Mouse (Mus musculus) liver (tissue): ENCODE results near the gene Slc22a23.

Experiments
- DNase-seq: peaks from one replicate; pipeline ENCODE4 v3.0.0-alpha.2; 2020; ENCODE audit warnings: mixed read lengths

Slc22a23 gene

DNA sequence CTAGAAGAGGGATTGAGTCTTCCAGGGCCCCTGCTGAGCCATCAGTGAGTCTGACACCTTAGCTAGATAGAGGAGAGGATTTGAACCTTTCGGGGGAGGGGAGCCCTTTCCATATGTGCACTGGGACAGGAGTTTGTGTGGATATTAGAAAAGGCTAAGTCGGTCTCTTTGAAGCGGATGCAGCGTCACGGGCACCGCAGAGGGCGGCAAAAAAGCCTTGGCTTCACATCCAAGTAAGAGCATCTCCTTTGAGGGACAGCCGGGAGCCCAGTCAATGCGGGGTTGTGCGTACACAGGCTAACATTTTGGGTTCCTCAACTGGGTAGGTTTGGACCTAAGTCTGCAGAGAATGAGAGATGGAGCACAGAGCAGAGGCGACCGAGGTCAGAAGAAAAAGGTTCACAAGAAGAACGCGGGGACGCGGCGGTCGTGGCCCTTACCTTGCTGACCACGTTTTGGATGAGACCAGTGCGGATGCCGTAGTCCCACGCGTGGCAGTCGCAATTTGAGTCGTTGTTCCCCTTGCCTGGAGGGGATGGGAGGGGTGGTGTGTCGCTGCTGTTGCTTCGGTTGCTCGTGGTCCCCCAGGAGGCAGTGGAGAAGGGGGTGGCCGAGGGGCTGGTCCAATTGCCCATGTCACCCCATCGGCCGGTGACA is 1.1 kb downstream of the Slc22a23 start:
- DNase-seq: peak; percentile 69

DNA sequence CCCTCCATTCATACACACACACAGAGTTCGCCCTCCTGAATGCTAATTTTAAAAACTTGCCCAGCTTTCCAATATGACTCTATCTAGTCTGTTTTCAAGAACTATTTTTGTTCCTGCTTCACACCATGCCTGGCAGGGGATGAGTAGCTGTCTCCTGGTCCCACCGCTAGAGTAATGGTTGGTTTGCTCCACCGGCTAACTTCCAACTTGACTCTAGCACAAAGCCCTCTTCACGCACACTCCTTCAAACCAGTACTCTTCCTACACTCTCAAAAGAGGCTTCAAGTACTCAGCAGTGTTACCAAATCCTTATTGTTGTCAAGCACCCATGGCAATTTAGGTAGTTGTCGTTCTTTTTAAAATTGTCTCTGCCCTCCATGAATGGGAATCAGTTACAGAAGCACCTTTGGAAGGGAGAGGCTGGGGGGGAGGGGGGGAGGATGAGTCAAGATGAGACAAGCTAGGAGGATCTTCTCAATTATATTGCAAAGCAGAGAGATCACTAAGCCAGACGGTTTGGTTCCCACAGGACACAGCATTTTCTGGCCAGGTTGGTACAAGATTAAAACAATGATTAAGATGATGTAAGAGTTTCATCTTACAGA is 2.6 kb downstream of the Slc22a23 start:
- peak; percentile 52 for DNase-seq

DNA sequence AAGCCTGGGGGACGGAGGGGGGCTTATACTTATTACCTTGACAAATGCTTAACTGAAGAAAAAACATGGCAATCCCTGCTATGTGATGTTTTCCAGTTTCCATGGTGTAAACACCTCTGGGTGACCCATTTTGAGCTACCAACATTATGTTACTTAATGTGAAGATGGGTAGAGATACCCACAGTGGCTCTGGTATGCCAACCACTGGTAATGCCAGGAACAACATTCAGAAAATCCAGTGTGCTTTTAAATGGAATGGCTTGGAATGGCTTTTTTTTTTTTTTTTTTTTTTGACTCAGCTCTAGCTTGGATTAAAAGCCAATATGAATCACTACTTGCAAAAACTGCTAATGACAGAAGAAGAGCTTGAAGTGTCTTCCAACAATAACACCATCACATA is 8.1 kb downstream of the Slc22a23 start:
- DNase-seq: no peak

DNA sequence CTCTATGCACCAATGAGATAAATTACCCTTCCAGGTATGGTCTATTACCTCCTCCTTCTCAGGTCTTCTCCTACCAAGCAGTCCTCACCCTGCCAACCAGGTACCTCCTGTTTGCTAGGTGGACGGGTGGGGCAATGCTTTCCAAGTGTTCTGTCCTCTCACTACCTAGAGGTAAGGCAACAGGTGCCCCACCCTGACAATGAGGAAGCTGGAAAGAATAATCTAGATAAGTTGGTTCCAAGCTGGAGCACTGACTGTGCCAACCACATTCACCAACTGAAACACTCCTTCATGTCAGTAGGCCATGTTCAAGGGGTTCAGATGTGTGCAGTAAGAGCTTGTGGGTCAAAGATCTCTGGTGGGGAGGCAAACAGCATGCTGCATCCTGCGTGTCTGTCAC is 10.1 kb downstream of the Slc22a23 start:
- DNase-seq: no peak

DNA sequence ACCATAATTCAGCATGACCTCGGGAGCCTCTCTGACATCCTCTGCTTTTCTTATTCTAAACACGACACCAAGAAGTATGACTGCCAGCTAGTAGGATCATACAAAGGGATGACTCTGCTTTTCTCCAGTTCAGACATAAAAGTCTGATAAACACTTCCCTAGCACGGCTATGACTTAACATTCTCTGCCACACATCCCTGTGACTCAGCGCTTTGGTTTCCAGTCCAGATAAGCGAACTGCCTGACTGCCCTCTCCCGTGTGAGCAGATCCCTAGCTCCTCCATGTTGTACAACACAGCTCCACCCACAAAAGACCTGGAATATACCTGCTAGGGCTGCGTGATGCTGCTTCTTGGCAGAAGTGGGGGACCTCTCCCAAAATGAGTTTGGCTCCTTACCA is 12.2 kb downstream of the Slc22a23 start:
- peak; percentile 92 for DNase-seq

DNA sequence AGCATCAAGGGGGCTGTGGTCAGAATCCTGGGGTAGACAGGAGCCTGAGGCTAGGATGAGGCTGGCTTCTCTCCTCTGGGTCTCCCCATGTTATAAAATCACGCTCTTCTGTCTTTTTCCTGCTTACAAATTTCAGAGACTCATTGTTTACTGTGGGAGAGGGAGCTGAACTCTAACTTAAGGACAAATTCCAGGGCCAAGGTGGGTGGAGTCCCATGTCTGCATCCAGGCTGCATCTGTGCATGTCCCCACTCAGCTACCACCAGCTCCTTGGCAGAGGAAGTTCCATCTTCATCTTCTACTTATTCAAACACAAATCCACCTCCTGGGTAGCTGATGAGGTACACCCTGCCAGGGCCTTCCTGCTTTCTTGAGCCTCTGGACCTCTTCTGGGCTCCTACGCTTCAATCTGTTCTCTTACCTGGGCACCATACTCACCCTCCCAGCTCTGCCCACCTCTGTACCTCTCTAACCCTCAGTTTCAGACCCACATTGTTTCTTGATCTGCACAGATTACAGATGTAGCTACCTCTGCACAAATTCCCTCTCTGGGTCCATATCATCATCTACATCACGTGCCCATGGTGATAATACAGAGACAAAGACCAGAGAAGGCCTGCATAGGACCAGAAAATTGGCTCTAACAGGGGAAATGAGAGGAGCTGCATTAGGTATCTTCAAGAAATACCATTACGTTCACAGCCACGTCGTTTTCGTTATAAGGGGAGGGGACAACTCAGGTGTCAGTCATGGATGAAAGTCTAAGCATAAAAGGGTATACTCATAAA is 13.4 kb downstream of the Slc22a23 start:
- DNase-seq: peak; percentile 58

DNA sequence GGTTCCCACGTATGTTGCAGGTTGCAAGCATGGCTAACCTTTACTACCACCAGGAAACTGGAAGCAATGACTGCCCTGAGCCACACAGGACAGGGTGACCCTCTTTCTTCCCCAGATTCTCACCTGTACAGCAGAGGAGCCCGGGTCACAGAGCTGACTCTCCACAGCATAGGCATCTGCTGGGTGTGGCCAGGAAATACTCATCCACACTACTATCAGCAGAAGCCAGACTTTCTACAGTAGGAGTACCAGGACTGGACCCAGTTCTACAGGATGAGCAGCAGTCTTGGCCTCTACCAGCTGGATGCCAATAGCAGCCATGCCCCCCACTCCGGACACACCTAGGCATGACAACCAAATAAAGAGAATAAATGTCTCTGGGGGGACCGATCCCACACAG is 15.4 kb downstream of the Slc22a23 start:
- DNase-seq: peak; percentile 85

DNA sequence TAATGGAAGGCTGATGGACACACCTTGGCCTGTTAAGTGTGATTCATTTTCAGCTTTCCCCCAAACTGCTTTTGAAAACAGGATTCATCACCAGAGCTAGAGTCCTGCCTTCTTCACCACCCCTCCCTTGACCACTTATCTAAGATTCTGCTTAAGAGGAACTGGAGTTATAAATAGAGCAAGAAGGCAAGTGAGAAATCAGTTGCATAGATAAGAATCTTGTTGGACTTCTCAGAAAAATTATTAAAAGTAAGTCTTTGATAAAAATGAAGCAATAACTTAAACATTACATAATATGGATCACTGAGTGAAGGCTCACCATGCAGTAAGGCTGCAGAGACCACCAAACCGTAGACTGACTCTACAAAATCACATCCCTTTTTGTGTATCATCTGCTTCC is 18.0 kb downstream of the Slc22a23 start:
- DNase-seq: no peak

DNA sequence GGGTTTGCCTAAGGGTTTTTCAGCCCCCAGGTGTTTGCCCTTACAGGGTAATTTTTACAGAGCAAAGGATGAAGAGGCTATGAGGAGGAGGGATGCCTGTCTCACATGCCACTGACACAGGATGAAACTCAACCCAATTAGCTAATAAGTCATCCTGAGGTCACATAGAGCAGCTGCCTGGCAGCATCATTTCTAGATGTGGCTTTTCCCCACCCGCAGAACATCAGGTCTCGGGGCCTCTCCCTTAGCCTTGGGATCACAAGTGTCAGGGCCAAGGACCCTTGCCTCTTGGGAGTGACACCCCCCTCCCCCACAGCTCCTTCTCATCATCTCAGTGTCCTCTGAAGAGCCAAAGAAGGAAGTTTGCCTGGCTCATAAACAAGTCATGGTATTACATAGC is 21.6 kb downstream of the Slc22a23 start:
- DNase-seq: no peak

DNA sequence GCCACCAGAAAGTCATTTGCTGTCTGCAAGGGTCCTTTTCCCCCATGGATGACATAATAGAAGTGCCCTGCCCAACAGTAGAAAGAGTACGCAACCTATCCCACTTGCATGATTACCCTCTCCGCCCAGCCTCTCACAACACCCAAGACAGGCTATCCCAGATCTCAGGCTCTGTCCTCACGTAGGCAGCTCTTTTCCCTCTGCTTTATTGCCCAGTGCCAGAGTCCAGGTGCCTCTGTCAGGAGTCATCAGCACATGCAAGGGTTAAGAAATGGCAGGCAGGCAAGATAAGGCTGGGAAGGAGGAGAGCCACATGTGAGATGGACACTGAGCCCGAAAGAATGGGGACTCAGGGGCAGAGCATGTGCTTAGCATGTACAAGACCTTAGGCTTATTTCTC is 24.5 kb downstream of the Slc22a23 start:
- DNase-seq: no peak

DNA sequence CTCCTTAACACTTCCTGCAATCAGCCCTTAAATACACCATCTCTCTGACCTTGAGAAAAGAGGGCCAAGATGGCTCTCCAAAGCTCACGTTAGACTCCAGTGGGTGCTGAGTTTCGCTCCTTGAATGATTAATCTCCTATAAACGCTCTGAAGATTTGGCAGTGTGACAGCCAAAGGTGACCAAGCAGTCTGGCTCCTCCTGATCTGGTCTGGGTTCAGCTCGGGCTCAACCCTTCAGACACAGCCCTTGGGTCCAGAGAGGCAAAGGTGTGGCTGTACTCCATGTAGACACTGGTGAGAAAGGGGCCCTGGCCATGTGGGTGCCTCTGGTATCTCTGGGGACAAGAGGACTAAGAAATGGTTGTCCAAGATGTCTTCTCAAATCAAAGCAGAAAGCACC is 27.9 kb downstream of the Slc22a23 start:
- DNase-seq: no peak

DNA sequence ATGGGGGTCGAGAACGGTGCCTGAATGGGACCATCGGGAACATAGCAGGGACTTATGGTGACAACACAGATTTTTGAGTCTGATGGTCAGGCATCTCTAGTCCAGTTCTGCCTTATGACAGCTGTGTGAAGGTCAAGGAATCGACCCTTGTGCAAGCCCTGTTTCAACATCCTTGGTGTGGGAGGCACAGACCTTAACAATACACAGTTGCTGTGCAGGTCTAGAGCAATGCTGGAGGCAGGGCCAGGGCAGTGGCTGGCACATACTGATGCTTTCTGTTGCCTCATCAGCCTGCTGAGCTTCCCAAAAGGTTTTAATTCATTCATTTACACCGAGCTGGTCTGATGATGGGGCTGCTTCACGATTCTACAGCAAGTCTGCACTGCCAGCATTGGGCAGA is 28.5 kb downstream of the Slc22a23 start:
- no peak for DNase-seq

DNA sequence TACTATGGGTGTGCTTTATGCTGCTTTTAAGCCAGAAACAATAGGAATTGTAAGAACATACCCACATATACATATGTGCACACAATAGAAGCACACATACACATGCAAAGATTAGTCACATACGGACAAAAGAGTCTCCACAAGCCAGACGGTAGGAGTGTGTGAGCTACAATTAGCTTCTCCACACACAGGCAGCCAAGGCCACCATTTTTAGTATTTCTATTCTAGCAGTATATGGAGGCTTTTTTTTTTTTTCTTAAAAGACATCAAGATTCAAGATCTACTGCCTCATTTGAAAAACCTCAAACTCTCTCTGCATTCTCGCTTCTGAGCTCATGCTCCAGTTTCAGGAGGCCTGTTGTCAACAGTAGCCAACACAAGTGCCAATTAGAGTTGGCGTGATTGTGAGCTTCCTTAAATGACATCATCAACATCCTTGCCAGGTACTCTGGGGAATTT is 31.9 kb downstream of the Slc22a23 start:
- DNase-seq: no peak

DNA sequence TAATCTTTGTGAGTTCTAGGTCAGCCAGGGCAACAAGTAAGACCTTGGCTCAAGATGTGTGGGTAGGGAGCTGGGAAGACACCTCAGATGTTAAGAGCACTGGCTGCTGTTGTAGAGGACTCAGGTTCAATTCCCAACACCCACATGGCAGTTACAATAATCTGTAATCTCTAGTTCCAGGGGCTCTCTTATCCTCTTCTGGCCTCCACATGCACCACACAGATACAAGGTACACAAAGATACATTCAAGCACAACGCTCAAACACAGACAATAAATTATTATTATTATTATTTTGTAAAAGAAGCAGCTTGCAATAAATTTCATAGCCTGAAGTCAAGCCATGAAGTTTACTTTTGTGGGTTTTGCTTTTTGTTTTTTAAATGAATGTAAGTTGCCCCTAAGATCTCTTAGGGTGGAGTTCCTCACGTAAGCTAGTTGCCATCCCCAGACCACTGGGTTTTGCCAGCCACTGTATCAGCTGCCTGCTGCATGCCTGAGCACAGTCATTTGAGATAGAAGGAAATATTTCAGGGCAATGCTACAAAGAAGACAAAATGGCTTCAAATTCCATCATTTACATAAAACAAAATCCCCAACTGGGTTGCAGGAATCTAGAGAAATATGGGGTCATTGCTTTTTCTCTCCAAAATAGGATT is 32.5 kb downstream of the Slc22a23 start:
- peak; percentile 80 for DNase-seq

DNA sequence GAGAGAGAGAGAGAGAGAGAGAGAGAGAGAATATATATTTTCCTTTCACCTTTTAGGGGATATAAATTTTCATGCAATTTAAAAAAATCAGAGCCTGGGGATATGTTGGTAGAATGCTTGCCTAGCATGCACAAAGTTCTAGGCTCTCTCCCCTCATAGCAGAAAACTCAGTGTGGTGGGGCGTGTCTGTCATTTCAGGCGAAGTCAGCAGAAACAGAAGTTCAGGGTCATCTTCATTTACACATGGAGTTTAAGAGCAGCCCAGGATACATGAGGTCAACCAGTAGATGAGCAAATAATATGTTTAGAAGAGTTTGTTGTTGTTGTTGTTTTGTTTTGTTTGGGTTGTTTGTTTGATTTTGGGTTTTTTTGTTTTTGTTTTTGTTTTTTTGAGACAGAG is 33.4 kb downstream of the Slc22a23 start:
- peak; percentile 63 for DNase-seq

DNA sequence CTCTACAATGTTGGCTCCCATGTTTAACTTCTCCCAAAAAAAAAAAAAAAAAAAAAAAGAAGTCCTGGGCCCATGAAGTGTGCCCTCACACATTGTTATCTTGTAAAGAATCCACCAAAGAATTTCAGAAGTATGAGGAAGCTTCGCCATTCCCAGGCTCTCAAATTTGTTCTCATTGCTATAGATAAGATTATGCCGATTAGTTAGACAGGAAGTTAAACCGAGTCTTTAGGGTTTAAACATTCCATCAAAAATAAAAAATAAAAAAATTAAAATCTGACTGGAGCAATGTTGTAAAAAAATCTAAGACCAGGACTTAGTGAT is 36.4 kb downstream of the Slc22a23 start:
- DNase-seq: no peak

DNA sequence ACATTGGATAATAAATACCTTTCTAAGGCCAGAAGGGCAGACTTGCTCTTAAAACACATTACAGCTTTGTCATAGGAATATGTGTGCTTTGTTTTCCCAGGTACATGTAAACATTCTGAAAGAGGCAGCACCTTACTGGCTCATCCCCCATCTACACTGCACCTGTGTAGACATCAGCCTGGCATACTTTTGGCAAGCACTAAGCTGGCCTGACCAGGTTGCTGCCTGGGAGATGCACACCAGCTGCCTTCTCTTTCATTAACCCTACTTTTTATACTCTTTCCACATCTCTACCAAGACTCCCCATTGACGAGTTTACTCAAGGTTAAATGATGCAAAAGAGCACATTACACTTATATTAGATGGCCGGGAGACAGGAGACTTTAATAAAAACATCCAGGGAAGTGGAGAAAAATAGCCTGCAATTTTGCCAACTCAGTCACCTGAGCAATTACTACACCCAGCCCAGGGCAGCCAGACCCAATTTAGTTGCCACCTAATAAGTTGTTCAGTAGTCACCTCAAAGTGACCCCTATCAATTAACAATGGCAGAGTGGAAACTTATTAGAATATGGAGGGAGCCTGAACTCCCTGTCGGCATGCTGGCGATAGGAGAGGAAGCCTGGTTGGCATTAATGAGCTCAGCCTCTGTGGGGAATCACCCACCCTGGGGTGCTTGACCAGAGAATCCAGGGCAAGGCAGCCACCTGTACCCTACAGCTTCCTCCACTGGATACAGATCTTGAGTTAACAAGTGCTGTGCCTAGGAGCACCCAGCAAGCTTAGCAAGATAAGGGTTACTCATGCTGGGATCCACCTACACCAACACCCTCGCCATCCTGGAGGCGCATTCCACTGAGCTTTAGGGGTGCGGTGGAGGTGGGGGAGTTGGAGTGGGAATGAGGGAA is 37.0 kb downstream of the Slc22a23 start:
- DNase-seq: peak; percentile 55

DNA sequence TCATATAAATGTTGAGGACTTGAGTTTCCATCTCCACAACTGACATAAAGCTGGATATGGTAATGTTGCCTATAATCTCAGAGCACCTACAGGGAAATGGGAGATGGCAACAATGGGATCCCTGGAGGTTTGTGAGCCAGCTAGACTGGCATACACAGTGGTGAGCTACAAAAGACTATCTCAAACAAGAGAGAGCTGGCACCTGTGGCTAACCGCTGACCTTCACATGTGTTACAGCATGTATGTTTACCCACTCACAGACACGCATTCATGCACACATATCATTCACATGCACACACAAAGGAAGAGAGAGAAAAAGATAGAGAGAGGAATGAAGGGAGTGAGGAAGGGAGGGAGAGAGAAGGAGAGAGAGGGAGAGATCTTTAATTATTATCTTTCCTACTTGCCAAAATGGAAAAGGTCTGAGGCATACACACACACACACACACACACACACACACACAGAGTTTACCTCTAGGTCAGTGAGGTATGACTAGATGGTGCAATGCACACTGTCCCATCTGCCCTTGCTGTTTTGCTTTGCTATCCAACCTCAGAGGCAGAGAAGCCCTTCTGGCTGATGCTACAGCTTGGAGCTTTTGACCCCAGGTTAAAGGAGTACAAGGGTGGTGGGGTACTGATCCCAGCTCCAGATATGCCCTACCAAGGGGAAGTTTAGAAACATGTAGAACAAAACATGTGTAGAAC is 38.9 kb downstream of the Slc22a23 start:
- no peak for DNase-seq

DNA sequence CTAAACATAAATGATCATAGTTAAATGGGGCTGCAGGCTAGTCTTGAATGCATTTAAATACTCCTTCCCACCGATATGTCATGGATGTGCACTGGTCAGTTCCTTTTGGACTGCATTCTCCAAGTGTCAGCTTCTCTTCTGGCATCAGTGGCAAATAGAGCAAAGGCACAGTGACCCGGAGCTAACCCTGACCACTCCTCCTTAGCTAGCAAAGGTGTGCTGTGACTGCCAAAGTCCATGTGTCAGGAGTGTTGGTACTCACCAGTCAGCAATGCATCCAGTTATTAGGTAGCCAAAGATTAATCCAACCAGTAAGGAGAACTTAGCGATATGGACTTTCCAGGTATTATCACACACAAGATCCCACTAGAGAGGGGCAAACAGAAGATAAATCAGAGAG is 40.1 kb downstream of the Slc22a23 start:
- DNase-seq: no peak

DNA sequence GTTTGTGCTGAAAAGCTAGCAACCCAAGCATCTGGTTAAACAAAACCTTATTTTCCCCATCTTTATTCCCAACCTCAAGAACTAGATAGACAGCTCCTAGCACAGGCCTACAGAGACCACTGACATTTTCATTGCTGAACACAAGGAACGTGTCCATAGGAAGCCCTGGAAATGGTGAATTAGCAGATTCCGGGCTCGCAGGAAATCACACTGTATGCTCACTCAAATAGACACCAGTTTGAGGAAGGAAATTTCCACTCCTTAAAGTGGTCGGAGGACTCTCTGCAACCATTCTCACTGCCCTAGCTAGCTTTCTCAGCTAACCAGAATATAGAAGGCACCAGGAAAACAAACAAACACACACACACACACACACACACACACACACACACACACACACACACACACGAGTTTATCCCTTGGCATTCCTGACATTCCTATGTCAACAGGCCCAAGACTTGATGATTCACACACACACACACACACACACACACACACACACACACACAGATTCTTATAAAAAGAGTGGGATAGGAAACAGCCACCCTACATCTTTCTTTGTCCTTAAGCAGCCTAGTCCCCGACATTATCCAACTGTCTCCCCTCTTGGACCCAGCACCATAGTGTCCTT is 41.5 kb downstream of the Slc22a23 start:
- no peak for DNase-seq

DNA sequence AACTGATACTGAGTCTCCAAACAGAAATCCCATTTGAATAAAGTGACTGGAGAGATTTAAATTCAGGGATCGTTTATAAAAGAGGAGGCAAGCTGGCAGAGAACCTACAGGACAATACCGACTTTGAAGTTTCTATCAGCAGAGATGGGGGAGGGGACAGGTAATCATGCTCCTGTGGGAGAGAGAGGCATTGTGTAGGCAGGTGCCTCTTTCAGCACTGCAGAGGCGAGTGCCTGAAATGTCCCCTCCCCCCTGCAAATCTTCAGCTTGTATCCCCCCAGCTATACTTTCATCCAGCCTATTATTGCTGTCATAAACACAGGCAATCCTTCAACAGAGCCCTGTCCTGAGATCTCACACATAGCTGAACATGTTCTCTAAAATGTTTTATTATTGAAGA is 43.4 kb downstream of the Slc22a23 start:
- DNase-seq: no peak
